Mouse (Mus musculus) stomach, embryonic 15.5 days (tissue): ENCODE results near the gene Adgrl2. TPM values are rescaled to one million over a fixed set of nuclear protein-coding genes. Genes with fewer than 3 reads are reported as not detected.

Source experiments
- ATAC-seq: fragments of 200-750 bp; cut with Nextera tagmentation; 2 replicates; pipeline ENCODE4 v1.8.0; 2017; ENCODE audit warnings: low read depth, moderate number of reproducible peaks, moderate TSS enrichment; ENCODE audit not compliant: insufficient read depth, low FRiP score
- H3K27ac ChIP-seq: fragments of 300-500 bp; sonication (generic); 2 replicates; pipeline ENCODE4 v1.5.1; 2015; ENCODE audit warnings: mild to moderate bottlenecking, inconsistent platforms
- H3K27me3 ChIP-seq: fragments of 300-500 bp; sonication (generic); replicated peaks from 2 replicates; pipeline ENCODE4 v1.6.1; 2015; ENCODE audit warnings: inconsistent platforms
- H3K36me3 ChIP-seq: fragments of 300-500 bp; sonication (generic); 2 replicates; pipeline ENCODE4 v1.6.1; 2015; ENCODE audit warnings: inconsistent platforms
- H3K4me1 ChIP-seq: fragments of 300-500 bp; sonication (generic); 2 replicates; pipeline ENCODE4 v1.6.1; 2015; ENCODE audit warnings: inconsistent platforms
- H3K4me2 ChIP-seq: fragments of 300-500 bp; sonication (generic); 2 replicates; pipeline ENCODE4 v1.6.1; 2015; ENCODE audit warnings: mild to moderate bottlenecking, inconsistent platforms
- H3K4me3 ChIP-seq: fragments of 300-500 bp; sonication (generic); replicated peaks from 2 replicates; pipeline ENCODE4 v1.5.1; 2015; ENCODE audit warnings: inconsistent platforms
- H3K9ac ChIP-seq: fragments of 300-500 bp; sonication (generic); 2 replicates; pipeline ENCODE4 v1.6.1; 2015; ENCODE audit warnings: inconsistent platforms
- H3K9me3 ChIP-seq: fragments of 300-500 bp; sonication (generic); 2 replicates; pipeline ENCODE4 v1.6.1; 2016; ENCODE audit warnings: inconsistent platforms
- WGBS: fragments of 180-500 bp; shearing (Covaris S2); methylation state at CpG from one replicate; pipeline ENCODE4 v1.1.7; 2015; 5-methylcytosine and 5-hydroxymethylcytosine counted together
- polyA plus RNA-seq: library from polyadenylated mRNA; unstranded; fragments of >200 nt; fragmentation: Nextera tagmentation; extraction: Ambion mirVana; gene quantifications from 2 replicates; pipeline ENCODE4 v1.2.1, GENCODE M21; 2015

Adgrl2 gene
- polyA plus RNA-seq, 1 experiment from 2014 or later = 46.2 TPM

DNA sequence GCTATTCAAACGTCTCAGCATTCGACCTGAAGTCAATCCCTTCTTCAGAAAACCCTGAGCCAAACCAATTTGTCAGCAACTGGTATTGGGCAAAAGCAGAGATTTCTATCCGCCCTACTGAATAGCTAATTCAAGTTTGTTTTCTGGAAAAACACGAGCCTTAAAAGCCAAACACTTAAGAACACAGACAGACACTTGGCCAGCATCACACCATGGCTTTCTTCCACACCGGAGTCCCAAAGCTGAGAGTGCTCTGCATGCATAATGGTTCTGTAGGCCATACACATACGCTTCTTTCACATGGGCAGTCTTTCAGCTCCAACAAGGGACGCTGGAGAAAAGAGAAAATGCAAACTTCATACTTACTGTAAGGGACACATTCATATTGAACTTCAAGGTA lies 125.1 kb downstream of the Adgrl2 start:
- H3K9me3 ChIP-seq = no peaks in the 10 kb centered on the region
- ATAC-seq = no peak
- 79% methylated on average over 7 of the region's 7 CpGs for WGBS

DNA sequence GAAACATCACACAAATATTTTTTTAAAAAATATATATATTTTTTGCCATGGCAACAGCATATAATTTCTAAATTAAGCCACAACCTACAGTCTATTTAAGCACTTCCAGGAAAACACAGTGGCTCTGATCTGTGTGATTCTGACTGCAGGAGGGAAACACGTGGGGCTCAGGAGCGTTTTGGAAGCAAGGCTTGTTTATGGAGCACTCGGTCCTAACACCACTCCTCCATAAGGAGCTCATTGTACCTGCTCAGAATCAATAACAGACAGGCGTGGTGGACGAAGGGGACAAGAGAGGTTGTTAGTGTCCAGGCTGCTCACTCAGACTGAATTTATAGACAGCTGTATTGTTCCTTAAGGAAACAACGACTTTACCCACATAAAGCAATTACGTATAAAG lies 128.5 kb downstream of the Adgrl2 start:
- peaks cover 9% of the 10 kb centered on the region; the same call in 1 of the 2 replicates for H3K36me3 ChIP-seq
- H3K4me1 ChIP-seq = no peaks in the 10 kb centered on the region
- no peak overlapping the region for H3K4me3 ChIP-seq
- 63% methylated on average over 7 of the region's 7 CpGs for WGBS
- no peaks in the 10 kb centered on the region for H3K9me3 ChIP-seq
- no peak for ATAC-seq
- H3K27me3 ChIP-seq = no peaks in the 10 kb centered on the region
- H3K4me2 ChIP-seq = no peak overlapping the region
- H3K27ac ChIP-seq = no peak overlapping the region
- H3K9ac ChIP-seq = no peak overlapping the region

More for the DNA sequence above, 125.1 kb downstream of the Adgrl2 start:
- no peaks in the 10 kb centered on the region for H3K36me3 ChIP-seq
- no peak overlapping the region for H3K9ac ChIP-seq
- H3K4me2 ChIP-seq = no peak overlapping the region
- no peak overlapping the region for H3K4me3 ChIP-seq
- H3K27ac ChIP-seq = no peak overlapping the region
- H3K4me1 ChIP-seq = no peaks in the 10 kb centered on the region
- no peaks in the 10 kb centered on the region for H3K27me3 ChIP-seq

DNA sequence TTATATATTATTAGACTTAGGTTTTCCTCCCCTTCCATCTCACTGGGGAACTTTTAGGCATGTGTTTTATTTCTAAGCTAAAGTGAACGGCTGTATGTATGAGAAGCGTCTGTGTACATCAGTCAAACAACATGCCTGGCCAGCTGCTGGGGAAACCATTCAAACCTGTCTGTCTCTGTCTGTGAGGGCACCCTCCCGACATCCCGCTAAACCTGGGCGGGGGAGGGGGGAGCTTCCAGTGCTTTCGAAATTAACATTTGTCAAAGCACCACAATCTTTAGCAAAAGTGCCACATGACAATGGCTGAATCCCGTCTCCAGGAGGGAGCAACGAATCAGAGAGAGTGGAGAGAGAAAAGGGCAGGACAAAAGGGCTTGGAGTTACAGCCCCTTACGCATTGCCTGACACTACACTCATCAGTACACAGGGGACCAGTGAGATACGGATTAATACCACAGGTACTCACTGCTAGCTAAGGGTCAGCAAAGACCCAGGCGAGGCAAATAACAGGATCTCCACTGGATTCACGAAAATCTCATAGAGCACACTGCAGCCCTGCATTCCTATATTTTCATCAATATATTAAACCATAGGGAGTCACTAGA lies 135.9 kb downstream of the Adgrl2 start:
- Histone ChIP-seq H3K4me2 (no peak overlapping the region), H3K27ac (no peak overlapping the region), H3K9ac (no peak overlapping the region), H3K4me1 (no peaks in the 10 kb centered on the region), H3K36me3 (peaks cover 19% of the 10 kb centered on the region), H3K4me3 (no peak overlapping the region), H3K27me3 (no peaks in the 10 kb centered on the region), H3K9me3 (no peaks in the 10 kb centered on the region)
- ATAC-seq = no peak
- WGBS = 32% methylated on average over 12 of the region's 12 CpGs

DNA sequence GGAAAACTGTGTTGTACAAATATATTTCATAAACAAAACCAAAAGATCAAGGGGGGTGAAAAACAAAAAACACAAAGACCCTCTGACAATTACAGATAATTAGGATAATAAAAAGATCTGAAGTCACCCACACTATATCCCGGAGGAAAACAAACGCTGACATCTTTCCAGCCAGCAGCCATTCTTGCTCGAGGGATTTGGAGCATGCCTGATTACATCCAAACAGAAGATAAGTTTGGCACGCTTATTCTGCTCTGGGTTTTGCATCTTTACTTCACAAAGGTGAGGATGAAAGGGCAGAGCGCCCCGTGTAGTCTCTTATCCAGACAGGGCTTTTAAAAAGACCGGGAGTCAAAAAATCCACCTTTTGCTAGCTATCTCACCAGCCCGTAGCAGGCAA lies 137.0 kb downstream of the Adgrl2 start:
- Histone ChIP-seq H3K9me3 (no peaks in the 10 kb centered on the region), H3K4me1 (no peaks in the 10 kb centered on the region), H3K9ac (no peak overlapping the region), H3K4me3 (no peak overlapping the region), H3K36me3 (peaks cover 15% of the 10 kb centered on the region), H3K4me2 (no peak overlapping the region), H3K27me3 (no peaks in the 10 kb centered on the region), H3K27ac (no peak overlapping the region)
- 48% methylated on average over 8 of the region's 8 CpGs for WGBS
- no peak for ATAC-seq

DNA sequence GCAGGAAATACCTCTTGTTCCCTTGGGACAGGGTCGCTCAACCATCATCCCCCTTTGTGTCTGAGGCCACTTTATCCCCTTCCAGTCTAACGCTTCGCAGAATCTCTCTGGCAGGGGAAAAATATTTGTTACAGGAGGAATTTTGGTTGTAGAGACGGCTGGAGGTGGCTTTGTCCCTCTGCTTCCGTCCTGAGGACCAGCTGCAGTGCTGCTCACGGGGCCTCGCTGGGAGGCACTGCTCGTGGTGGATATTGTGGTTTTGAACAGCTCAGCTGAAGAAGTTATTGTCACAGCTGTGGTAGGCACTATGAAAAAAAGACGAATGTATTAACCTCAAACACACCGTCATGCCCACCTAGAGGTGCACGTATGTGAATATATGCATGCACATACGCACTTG lies 137.8 kb downstream of the Adgrl2 start:
- peaks cover 10% of the 10 kb centered on the region for H3K36me3 ChIP-seq
- ATAC-seq = no peak
- H3K4me1 ChIP-seq = no peaks in the 10 kb centered on the region
- no peak overlapping the region for H3K9ac ChIP-seq
- H3K27ac ChIP-seq = no peak overlapping the region
- no peaks in the 10 kb centered on the region for H3K9me3 ChIP-seq
- 72% methylated on average over 12 of the region's 12 CpGs for WGBS
- no peak overlapping the region for H3K4me3 ChIP-seq
- no peaks in the 10 kb centered on the region for H3K27me3 ChIP-seq
- no peak overlapping the region for H3K4me2 ChIP-seq

DNA sequence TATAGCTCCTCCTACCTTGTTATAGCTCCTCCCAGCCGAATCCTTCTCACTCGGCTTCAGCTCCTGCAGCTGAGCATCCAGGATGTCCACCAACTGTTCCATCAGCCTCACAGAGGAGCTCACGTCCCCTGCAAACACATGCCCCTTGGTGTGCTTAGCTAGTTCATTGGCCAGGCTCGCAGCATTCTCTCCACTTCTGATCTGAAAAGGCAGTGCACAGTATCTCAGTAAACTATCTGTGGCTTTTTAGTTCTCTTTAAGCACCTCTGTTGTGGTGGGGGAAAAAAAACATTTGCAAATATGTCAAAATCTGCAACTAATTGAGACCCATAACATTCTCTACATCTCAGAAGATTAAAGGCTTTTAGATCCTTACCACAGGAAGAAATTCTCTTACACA lies 139.5 kb downstream of the Adgrl2 start:
- WGBS = 85% methylated on average over 4 of the region's 4 CpGs
- ATAC-seq = no peak
- peaks cover 14% of the 10 kb centered on the region for H3K36me3 ChIP-seq

DNA sequence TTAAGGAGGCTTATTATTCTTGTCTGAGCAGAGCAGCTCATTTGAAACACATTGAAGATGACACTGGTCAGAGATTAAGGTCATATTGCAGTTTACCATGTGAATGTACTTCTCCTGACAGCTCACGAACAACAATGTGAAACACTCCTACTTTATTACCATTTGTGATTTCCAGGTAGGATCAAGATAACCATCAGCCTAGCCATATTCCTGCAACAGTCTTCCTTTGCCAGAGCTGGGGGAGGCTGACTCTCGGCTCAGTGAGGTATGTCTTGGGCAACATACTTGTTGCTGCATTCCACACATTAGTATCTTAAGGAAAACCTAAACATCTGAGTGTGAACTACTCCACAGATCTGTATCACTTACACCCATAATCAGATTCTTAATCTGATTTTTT lies 142.0 kb downstream of the Adgrl2 start:
- Histone ChIP-seq H3K4me3 (no peak overlapping the region), H3K27ac (no peak overlapping the region), H3K4me2 (no peak overlapping the region), H3K27me3 (no peaks in the 10 kb centered on the region), H3K36me3 (peaks cover 14% of the 10 kb centered on the region), H3K4me1 (no peaks in the 10 kb centered on the region), H3K9me3 (no peaks in the 10 kb centered on the region), H3K9ac (no peak overlapping the region)
- no peak for ATAC-seq
- 70% methylated on average over 2 of the region's 2 CpGs for WGBS

More for the DNA sequence above, 139.5 kb downstream of the Adgrl2 start:
- Histone ChIP-seq H3K4me1 (no peaks in the 10 kb centered on the region), H3K4me2 (no peak overlapping the region), H3K4me3 (no peak overlapping the region), H3K9me3 (no peaks in the 10 kb centered on the region), H3K27ac (no peak overlapping the region), H3K27me3 (no peaks in the 10 kb centered on the region), H3K9ac (no peak overlapping the region)

DNA sequence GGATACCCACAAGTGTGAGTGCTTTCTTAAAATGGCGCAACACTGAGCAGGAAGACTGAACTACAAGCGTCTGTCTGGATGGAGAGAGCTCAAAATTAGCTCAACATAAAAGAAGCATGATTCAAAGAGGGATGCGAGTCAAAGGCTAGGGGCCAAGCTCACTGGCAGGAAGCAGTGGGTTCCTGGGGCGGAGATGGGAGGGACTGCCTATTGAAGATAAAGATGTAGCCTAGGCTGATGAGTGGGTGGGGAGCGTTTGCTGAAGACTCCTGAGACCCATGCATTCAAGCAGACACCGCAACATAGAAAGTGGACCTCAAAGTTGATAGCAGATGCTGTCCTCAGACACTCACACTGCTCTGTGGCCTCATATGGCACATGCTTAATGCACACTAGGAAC lies 146.2 kb downstream of the Adgrl2 start:
- H3K4me1 ChIP-seq = no peaks in the 10 kb centered on the region
- H3K9me3 ChIP-seq = no peaks in the 10 kb centered on the region
- no peak overlapping the region for H3K4me3 ChIP-seq
- ATAC-seq = no peak
- H3K4me2 ChIP-seq = no peak overlapping the region
- WGBS = 79% methylated on average over 6 of the region's 6 CpGs
- 0 out of 2 replicates have a peak, but pooled peaks cover 3% of the 10 kb centered on the region for H3K36me3 ChIP-seq
- H3K27ac ChIP-seq = no peak overlapping the region
- H3K9ac ChIP-seq = no peak overlapping the region
- no peaks in the 10 kb centered on the region for H3K27me3 ChIP-seq

DNA sequence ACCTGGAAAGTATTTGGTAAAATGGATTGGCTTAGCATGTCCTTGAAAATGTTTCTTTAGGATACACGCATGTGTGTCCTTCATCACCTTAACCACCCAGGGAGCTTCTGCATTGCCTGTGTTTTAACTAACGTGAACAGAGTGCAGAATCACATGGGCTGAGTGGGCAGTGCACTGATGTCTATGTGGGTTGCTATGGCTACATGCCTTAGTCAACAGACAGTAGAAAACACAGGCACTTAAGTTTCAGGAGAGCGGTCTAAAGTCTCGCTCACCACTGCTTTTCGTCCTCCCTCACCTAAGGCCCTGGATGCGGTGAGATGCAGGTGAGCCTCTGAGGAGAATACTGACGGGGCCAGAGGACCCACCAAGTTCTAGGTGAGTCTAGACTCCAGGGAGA lies 147.8 kb downstream of the Adgrl2 start:
- H3K9me3 ChIP-seq = no peaks in the 10 kb centered on the region
- H3K9ac ChIP-seq = no peak overlapping the region
- no peak overlapping the region for H3K4me2 ChIP-seq
- ATAC-seq = no peak
- 78% methylated on average over 7 of the region's 7 CpGs for WGBS
- no peaks in the 10 kb centered on the region for H3K4me1 ChIP-seq
- H3K36me3 ChIP-seq = peaks cover 13% of the 10 kb centered on the region; the same call in 1 of the 2 replicates
- H3K27ac ChIP-seq = no peak overlapping the region
- H3K4me3 ChIP-seq = no peak overlapping the region
- H3K27me3 ChIP-seq = no peaks in the 10 kb centered on the region

DNA sequence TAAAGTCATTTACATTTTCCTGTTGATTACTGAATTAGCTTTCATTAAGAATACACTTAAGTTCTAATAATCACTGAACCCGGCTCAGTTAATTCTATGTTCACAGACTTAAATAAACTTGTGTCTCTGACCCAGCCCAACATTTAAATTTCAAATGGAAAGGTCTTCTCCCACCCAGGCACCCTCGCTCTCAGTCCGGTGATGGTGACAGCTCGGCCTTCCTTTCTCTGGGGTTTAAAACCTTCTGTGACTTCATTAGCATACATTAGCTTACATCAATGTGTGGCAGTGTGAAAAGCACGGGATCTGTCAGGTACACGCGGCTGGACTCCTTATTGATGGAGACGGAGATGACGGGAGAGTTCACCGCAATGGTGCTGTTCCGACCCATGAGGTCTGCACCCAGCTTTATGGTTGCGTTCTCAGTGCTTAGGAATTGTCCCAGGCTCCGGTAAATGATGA lies 151.5 kb downstream of the Adgrl2 start:
- Histone ChIP-seq H3K4me1 (no peaks in the 10 kb centered on the region), H3K27ac (no peak overlapping the region), H3K4me2 (no peak overlapping the region), H3K27me3 (no peaks in the 10 kb centered on the region), H3K9me3 (no peaks in the 10 kb centered on the region), H3K9ac (no peak overlapping the region), H3K4me3 (no peak overlapping the region), H3K36me3 (peaks cover 25% of the 10 kb centered on the region)
- ATAC-seq = no peak
- WGBS = 90% methylated on average over 13 of the region's 13 CpGs

DNA sequence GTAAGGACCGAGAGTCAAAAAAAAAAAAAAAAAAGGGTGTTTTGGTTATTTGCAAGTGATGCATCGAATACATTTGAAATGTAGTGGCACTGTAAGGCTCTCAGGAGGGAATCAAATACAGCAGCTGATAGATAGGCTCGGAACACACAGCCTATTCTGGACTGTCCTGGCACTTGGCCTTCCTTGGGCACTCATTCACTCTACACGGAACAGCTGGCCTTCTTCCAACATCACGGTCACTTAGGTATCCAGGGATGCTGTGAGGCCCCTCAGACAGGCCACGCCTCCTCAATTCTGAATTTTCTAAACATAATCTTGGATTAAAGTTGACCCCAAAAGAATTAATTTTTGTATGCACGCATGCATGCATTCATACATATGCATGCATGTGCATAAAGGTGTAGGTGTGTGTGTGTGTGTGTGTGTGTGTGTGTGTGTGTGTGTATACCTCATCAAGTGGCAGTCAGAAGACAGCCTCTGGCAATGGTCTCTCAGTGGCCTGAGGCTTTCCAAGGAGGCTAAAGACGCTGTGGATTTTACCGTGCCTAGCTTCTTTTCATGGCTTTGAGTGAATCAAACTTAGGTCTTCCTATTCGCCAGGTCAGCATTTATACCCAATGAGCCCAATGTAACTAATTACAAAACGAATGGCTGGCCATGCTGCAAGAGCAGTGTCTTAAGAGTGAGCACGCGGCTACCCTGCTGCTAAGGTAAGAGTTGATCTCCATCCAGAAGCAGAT lies 152.1 kb downstream of the Adgrl2 start:
- peaks cover 25% of the 10 kb centered on the region for H3K36me3 ChIP-seq
- 81% methylated on average over 13 of the region's 13 CpGs for WGBS
- no peak overlapping the region for H3K9ac ChIP-seq
- H3K4me1 ChIP-seq = no peaks in the 10 kb centered on the region
- no peak overlapping the region for H3K4me3 ChIP-seq
- no peak for ATAC-seq
- H3K27ac ChIP-seq = no peak overlapping the region
- H3K9me3 ChIP-seq = no peaks in the 10 kb centered on the region
- H3K4me2 ChIP-seq = no peak overlapping the region
- H3K27me3 ChIP-seq = no peaks in the 10 kb centered on the region

DNA sequence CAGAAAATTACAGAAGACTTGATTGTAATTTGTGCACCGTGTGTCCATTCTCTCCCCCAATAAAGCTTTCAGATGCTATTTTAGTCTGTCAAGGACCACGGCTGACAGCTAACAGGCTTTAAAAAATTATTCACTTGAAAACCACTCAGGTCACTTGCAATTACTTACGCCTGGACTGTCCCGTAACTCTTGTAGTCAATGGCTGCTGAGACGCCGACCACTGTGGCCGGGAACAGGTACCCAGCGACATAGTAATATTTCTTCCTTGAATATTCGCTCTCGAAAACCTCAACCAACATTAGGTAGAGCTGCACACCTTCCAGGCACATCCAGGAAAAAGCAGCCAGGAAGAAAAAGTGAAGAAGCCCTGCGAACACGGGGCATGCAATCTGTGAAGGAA lies 155.2 kb downstream of the Adgrl2 start:
- Histone ChIP-seq H3K4me3 (no peak overlapping the region), H3K4me1 (no peaks in the 10 kb centered on the region), H3K4me2 (no peak overlapping the region), H3K27ac (no peak overlapping the region), H3K27me3 (no peaks in the 10 kb centered on the region), H3K9me3 (no peaks in the 10 kb centered on the region), H3K36me3 (peaks cover 30% of the 10 kb centered on the region), H3K9ac (no peak overlapping the region)
- 87% methylated on average over 12 of the region's 12 CpGs for WGBS
- no peak for ATAC-seq
